Mouse (Mus musculus) myocyte (in vitro differentiated cells): ENCODE data around the gene Ttll8.

Experiments
- MAX ChIP-seq: IDR thresholded peaks from one replicate; pipeline ENCODE4 v1.6.1; 2011; ENCODE audit warnings: low read depth, mild to moderate bottlenecking, control low read depth
- POLR2A ChIP-seq: IDR thresholded peaks from one replicate; pipeline ENCODE4 v1.6.1; 2011; ENCODE audit warnings: low read depth, mild to moderate bottlenecking, control low read depth, moderate library complexity; ENCODE audit not compliant: insufficient read length
- SRF ChIP-seq: IDR thresholded peaks from one replicate; pipeline ENCODE4 v1.6.1; 2011; ENCODE audit warnings: low read depth; ENCODE audit not compliant: control insufficient read depth, insufficient read length
- USF1 ChIP-seq: IDR thresholded peaks from one replicate; pipeline ENCODE4 v1.6.1; 2011; ENCODE audit warnings: low read depth, mild to moderate bottlenecking, control low read depth, moderate library complexity

DNA sequence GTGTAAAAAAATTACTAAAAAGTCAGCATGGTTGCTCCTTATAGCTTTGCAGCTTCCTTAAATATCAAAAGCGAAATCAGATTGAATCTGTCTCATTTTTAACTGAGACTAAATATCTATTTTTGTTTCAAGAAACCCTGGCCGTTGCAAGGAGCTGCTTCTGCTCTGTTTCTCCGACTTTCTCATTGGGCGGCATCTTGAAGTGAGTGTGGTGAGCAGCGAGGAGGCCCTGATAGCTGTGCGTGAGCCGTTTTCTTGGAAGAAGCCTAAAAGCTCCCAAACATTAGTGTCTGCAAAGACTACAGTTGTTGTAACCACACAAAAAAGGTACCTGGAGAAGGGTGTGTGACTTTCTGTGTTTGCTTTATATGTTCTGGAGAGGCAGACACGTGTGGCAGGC lies 44.4 kb upstream of the Ttll8 start:
- TF ChIP-seq SRF (no peak), USF1 (no peak), POLR2A (no peak), MAX (no peak)
